Mouse (Mus musculus) thymus, postnatal 25 days (tissue): ENCODE results near the gene Ppp1r3f.

Experiments
- DNase-seq: peaks from one replicate; pipeline ENCODE4 v3.0.0; 2022

Gene Ppp1r3f

GRCm38 (mm10) chrX:7524961-7525360 is 49.1 kb downstream of the Ppp1r3f start:
- DNase-seq = no peak
